Mouse (Mus musculus): ENCODE data around the gene Rbm8a. TPM values are rescaled to one million over a fixed set of nuclear protein-coding genes. Genes with fewer than 3 reads are reported as not detected.
"Not testable (repeated sequence)": the region's sequence is repeated elsewhere in the genome, so short reads cannot be mapped to it uniquely, and the experiment has no call there.

The Rbm8a gene
- total and polyA plus RNA-seq, 3 experiments, result 47.4 to 115 (median 47.6) TPM

DNA sequence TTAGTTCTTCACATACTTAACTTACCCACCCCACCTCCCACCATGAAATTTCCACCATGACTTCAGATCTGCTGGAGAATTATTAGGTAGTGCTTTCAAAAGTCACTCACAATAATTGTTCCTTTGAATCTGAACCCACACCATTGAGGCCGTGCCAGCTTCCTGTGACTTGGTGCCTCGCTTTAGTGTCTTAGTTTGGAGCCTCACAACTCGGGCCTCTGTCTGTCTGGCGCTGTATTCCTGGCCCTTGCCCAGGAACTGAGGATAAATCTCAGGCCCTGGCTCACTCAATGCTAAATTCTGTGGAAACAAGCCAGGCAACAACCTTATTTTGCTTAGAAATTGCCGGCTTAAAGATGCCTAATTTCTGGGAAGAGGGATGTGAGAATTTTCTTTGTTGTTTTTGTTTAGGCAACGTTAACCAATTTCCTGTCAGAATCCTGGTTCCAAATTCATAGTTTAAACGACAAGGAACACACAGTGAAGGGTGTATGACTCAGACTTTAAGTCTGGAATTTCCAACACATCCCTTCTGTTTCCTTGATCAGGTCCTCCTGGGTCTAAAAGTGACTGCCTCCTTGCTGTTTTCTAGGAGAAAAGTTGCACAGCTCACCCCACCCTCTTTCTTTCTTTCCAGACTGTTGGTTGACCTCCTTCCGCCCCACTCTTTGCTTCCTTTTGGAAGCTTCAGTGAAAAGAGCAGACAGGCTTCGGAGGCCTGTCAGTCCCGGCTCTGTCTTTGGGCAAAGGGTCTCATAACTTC lies 27.6 kb upstream of the Rbm8a start:
- DNase-seq (ENCODE audit: low spot score) (no peak), ATAC-seq (ENCODE audit: extremely low read depth, insufficient number of reproducible peaks, low FRiP score, poor library complexity, severe bottlenecking) (no peak)
- Histone ChIP-seq H3K4me1 (ENCODE audit: insufficient read depth, low read depth, low read length) (peaks cover 43% of the 10 kb centered on the region), H3K27me3 (ENCODE audit: insufficient read depth, low read length) (peaks cover 48% of the 10 kb centered on the region), H3K36me3 (replicated peaks) (no peaks in the 10 kb centered on the region), H3K9me3 (replicated peaks) (peaks cover 8% of the 10 kb centered on the region), H3K4me3 (ENCODE audit: low read depth, low read length) (no peak overlapping the region)
- TF ChIP-seq CTCF (IDR thresholded peaks at IDR 0.05; ENCODE audit: low read depth, low read length), result no peak
- no peak for TF ChIP-seq GATA1 (IDR thresholded peaks at IDR 0.05; ENCODE audit: borderline replicate concordance, low read length)
- no peak for TF ChIP-seq GATA2 (IDR thresholded peaks at IDR 0.05; ENCODE audit: borderline replicate concordance, low read depth, low read length)
- TF ChIP-seq POLR2AphosphoS5 (IDR thresholded peaks at IDR 0.05; ENCODE audit: insufficient replicate concordance, low read depth, low read length), result no peak
- TF ChIP-seq TAL1 (conservative IDR thresholded peaks at IDR 0.05; ENCODE audit: low read depth, low read length), result no peak

DNA sequence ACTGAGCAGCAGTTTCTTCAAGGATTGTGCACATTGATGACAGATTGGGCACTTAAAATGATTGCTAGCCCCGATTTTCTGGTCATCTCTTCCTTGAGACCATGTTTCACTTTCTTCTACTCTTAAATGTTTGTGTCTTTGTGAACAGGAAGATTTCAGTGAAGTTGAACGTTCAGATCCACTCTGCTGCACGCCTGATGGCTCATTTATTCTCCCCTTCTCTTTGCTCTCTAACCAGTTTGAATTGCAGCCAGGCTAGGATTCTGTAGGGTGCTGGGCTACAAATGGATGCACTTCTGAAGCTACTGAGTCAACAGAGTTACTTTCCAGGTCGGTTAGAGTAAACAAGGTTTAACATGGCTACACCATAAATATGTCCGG lies 27.0 kb upstream of the Rbm8a start:
- Histone ChIP-seq H3K27me3 (ENCODE audit: insufficient read depth, low read length) (peaks cover 42% of the 10 kb centered on the region), H3K4me3 (ENCODE audit: low read depth, low read length) (no peak overlapping the region)

DNA sequence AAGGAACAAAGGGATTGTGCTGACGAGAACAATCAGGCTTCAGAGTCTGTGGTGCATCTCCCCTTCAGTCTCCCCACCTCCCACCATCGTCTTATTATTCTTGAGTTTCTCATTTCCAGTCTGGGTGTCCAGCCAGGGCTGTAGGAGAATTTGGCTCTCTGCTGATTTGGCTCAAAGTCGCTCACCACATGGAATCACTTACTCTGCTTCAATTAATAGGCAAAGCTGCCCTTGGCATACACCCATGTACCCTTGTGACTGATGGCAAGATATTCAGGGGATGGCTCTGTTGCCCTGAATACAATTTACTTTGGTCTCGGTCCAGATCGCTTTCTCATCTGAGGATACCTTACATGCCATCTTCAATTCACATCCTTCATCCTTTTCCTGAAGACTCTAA lies 26.4 kb upstream of the Rbm8a start:
- DNase-seq (ENCODE audit: low spot score), result no peak
- no peak for ATAC-seq (ENCODE audit: extremely low read depth, insufficient number of reproducible peaks, low FRiP score, poor library complexity, severe bottlenecking)
- Histone ChIP-seq H3K27me3 (ENCODE audit: insufficient read depth, low read length) (peaks cover 36% of the 10 kb centered on the region), H3K4me3 (ENCODE audit: low read depth, low read length) (no peak overlapping the region), H3K4me1 (ENCODE audit: insufficient read depth, low read depth, low read length) (peaks cover 31% of the 10 kb centered on the region), H3K9me3 (replicated peaks) (no peaks in the 10 kb centered on the region), H3K36me3 (replicated peaks) (no peaks in the 10 kb centered on the region)
- no peak for TF ChIP-seq GATA1 (IDR thresholded peaks at IDR 0.05; ENCODE audit: borderline replicate concordance, low read length)
- no peak for TF ChIP-seq CTCF (IDR thresholded peaks at IDR 0.05; ENCODE audit: low read depth, low read length)
- no peak for TF ChIP-seq POLR2AphosphoS5 (IDR thresholded peaks at IDR 0.05; ENCODE audit: insufficient replicate concordance, low read depth, low read length)
- TF ChIP-seq GATA2 (IDR thresholded peaks at IDR 0.05; ENCODE audit: borderline replicate concordance, low read depth, low read length), result no peak
- no peak for TF ChIP-seq TAL1 (conservative IDR thresholded peaks at IDR 0.05; ENCODE audit: low read depth, low read length)

More for the DNA sequence above, 27.0 kb upstream of the Rbm8a start:
- no peak for ATAC-seq (ENCODE audit: extremely low read depth, insufficient number of reproducible peaks, low FRiP score, poor library complexity, severe bottlenecking)
- TF ChIP-seq TAL1 (conservative IDR thresholded peaks at IDR 0.05; ENCODE audit: low read depth, low read length), result no peak
- no peak for TF ChIP-seq GATA2 (IDR thresholded peaks at IDR 0.05; ENCODE audit: borderline replicate concordance, low read depth, low read length)
- no peak for TF ChIP-seq CTCF (IDR thresholded peaks at IDR 0.05; ENCODE audit: low read depth, low read length)
- TF ChIP-seq GATA1 (IDR thresholded peaks at IDR 0.05; ENCODE audit: borderline replicate concordance, low read length), result no peak
- TF ChIP-seq POLR2AphosphoS5 (IDR thresholded peaks at IDR 0.05; ENCODE audit: insufficient replicate concordance, low read depth, low read length), result no peak
- DNase-seq (ENCODE audit: low spot score), result no peak
- Histone ChIP-seq H3K4me1 (ENCODE audit: insufficient read depth, low read depth, low read length) (peaks cover 37% of the 10 kb centered on the region), H3K36me3 (replicated peaks) (no peaks in the 10 kb centered on the region), H3K9me3 (replicated peaks) (peaks cover 3% of the 10 kb centered on the region)

DNA sequence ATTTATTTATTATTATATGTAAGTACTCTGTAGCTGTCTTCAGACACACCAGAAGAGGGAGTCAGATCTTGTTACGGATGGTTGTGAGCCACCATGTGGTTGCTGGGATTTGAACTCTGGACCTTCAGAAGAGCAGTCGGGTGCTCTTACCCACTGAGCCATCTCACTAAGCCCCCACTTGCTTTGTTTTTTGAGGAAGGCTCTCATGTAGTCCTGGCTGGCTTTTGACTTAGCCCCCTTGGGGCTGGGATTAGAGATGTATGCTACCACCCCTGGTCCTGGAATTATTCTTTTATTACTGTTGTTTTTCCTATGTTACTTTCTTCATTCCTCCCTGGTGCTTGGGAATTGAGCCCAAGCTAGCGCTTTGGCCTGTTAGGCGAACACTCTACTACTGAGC lies 23.7 kb upstream of the Rbm8a start:
- DNase-seq (ENCODE audit: low spot score); H3K9me3 ChIP-seq (replicated peaks); ATAC-seq (ENCODE audit: extremely low read depth, insufficient number of reproducible peaks, low FRiP score, poor library complexity, severe bottlenecking); H3K4me3 ChIP-seq (ENCODE audit: low read depth, low read length); H3K36me3 ChIP-seq (replicated peaks): not testable (repeated sequence)
- Histone ChIP-seq H3K4me1 (ENCODE audit: insufficient read depth, low read depth, low read length) (peaks cover 11% of the 10 kb centered on the region), H3K27me3 (ENCODE audit: insufficient read depth, low read length) (peaks cover 24% of the 10 kb centered on the region)

DNA sequence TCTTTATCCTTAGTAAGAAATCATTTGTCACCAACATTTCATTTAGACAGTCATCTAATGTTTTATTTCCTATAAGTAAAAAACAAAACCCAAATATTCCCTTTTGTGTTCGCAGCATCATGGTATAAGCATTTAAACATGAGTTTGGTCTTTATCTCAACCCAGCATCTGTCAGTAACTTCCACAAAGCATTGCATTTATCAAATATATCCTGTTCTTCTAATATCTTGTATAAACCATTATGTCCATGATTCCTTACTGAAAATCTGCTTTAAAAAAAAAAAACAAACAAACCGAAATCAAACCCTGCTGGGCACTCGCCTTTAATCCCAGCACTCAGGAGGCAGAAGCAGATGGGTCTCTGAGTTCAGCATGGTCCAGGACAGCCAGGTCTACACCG lies 23.1 kb upstream of the Rbm8a start:
- no peak for DNase-seq (ENCODE audit: low spot score)
- peaks cover 19% of the 10 kb centered on the region for H3K27me3 ChIP-seq (ENCODE audit: insufficient read depth, low read length)
- H3K4me3 ChIP-seq (ENCODE audit: low read depth, low read length), result no peak overlapping the region
- H3K36me3 ChIP-seq (replicated peaks), result no peaks in the 10 kb centered on the region
- H3K9me3 ChIP-seq (replicated peaks), result no peaks in the 10 kb centered on the region
- peaks cover 7% of the 10 kb centered on the region; the same call in 1 of the 2 replicates for H3K4me1 ChIP-seq (ENCODE audit: insufficient read depth, low read depth, low read length)
- TF ChIP-seq GATA2 (IDR thresholded peaks at IDR 0.05; ENCODE audit: borderline replicate concordance, low read depth, low read length) (no peak), POLR2AphosphoS5 (IDR thresholded peaks at IDR 0.05; ENCODE audit: insufficient replicate concordance, low read depth, low read length) (no peak), TAL1 (conservative IDR thresholded peaks at IDR 0.05; ENCODE audit: low read depth, low read length) (no peak), CTCF (IDR thresholded peaks at IDR 0.05; ENCODE audit: low read depth, low read length) (no peak), GATA1 (IDR thresholded peaks at IDR 0.05; ENCODE audit: borderline replicate concordance, low read length) (no peak)
- ATAC-seq (ENCODE audit: extremely low read depth, insufficient number of reproducible peaks, low FRiP score, poor library complexity, severe bottlenecking), result no peak

DNA sequence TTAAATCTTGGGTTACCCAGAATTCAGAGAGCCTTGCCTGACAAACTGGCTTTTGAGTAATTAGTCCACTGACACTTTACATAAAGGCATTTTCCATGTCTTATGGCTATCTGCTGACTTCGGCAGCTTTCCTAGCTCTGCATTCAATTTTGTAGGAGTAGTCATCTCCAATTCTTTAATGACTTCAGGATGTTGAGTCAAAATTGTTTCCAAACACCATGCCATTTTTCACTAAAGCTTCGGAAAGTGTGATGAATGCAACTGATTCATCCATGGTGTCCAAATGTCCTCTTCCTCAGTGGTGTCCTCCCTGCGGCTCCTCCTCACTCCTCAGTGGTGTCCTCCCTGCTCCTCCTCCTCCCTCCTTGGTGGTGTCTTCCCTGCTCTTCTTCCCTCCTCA lies 11.8 kb upstream of the Rbm8a start:
- ATAC-seq (ENCODE audit: extremely low read depth, insufficient number of reproducible peaks, low FRiP score, poor library complexity, severe bottlenecking), result no peak
- DNase-seq (ENCODE audit: low spot score), result no peak

More for the DNA sequence above, 11.8 kb upstream of the Rbm8a start:
- no peaks in the 10 kb centered on the region for H3K4me1 ChIP-seq (ENCODE audit: insufficient read depth, low read depth, low read length)
- H3K9me3 ChIP-seq (replicated peaks), result no peaks in the 10 kb centered on the region
- H3K4me3 ChIP-seq (ENCODE audit: low read depth, low read length), result no peak overlapping the region
- H3K27me3 ChIP-seq (ENCODE audit: insufficient read depth, low read length), result no peaks in the 10 kb centered on the region
- peaks cover 45% of the 10 kb centered on the region for H3K36me3 ChIP-seq (replicated peaks)
- TF ChIP-seq GATA2 (IDR thresholded peaks at IDR 0.05; ENCODE audit: borderline replicate concordance, low read depth, low read length) (no peak), GATA1 (IDR thresholded peaks at IDR 0.05; ENCODE audit: borderline replicate concordance, low read length) (no peak), TAL1 (conservative IDR thresholded peaks at IDR 0.05; ENCODE audit: low read depth, low read length) (no peak), CTCF (IDR thresholded peaks at IDR 0.05; ENCODE audit: low read depth, low read length) (no peak), POLR2AphosphoS5 (IDR thresholded peaks at IDR 0.05; ENCODE audit: insufficient replicate concordance, low read depth, low read length) (no peak)

All from G1E (cell line).